Mouse (Mus musculus): ENCODE measurements around the gene Lancl3.

DNA sequence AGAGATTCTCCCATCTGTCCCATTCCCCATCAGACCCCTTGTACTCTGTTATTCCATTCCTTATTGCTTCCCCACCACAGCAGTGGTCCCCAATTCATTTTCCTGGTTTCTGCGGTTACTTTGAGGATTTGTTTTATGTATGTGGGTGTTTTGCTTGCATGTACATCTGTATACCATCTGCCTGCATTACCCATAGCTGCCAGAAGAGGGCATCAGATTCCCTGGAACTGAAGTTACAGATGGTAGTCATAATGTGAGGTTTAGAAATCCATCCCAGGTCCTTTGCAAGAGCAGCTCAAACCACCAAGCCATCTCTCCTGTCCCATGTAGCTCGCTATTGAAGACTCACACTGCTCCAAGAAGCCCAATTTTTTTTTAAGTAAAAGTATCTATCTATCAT lies 16.5 kb downstream of the Lancl3 start:
- TF ChIP-seq CTCF (IDR thresholded peaks at IDR 0.05; ENCODE audit: control insufficient read depth, insufficient read depth, low read length) (peak; percentile 21; the same call in 1 of the 2 replicates), POLR2A (IDR thresholded peaks at IDR 0.05; ENCODE audit: borderline replicate concordance, control insufficient read depth, low read depth, low read length) (no peak)

Data from bone marrow, adult 2 months (tissue).